Mouse (Mus musculus) layer of hippocampus, adult 11-12 months (tissue): ENCODE results near the gene Hhip.
"Not testable (repeated sequence)": the region's sequence is repeated elsewhere in the genome, so short reads cannot be mapped to it uniquely, and the experiment has no call there.

Experiments used
- DNase-seq: peaks from one replicate; pipeline ENCODE4 v3.0.0; 2022; ENCODE audit warnings: low spot score

Gene Hhip

DNA sequence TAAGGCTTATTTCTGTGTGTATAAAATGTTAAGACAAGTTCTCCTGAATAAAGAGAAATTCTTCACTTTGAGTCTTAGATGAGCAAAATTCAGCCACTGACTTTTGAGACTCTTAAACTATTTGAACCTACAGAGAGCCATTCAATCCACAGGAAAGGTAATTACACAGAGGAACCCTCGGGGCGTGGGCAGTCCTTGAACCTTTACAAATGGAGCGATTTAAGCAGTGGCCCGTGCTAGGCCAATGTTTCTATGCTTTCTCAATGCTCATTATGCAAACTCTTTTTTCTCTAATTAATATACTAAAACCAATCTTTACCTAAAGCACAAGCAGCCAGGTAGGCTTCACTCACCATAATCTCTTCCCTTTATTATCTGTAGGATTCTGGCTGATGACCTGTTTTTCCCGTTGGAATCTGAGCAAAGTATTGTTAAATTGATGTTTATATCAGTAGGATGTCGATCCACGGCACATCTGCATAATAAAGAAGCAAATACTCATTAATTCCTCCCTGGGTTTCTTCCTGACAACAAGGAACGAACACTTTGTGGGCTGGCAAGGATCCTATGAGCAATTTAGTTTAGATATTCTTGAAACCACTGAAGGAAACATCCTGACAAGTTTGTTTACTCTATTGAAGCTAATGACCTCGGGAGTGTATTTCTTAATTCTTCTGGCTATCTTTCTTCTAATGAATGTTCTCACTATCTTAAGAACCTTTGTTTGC lies 65.5 kb downstream of the Hhip start:
- no peak for DNase-seq

GRCm38 (mm10) chr8:79991420-79991819 lies 66.4 kb downstream of the Hhip start:
- DNase-seq: not testable (repeated sequence)

DNA sequence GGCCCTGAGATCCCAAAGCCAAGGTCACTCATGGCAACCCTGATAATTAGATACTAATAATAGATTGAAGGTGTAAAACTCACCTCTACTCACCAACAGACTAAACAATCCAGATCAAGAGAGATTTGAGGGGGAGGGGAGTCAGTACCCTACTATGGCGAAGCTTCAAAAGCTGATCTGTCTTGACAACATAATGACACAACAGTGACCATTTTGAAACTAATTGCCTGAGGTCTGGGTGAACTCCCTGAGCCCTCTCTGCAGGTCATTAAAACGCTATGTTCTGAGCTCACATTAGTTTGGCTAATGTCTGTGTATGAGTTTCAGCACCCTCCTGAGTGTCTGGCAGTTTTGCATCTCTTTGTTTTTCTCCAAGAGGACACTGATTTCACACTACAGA lies 72.9 kb downstream of the Hhip start:
- no peak for DNase-seq

GRCm38 (mm10) chr8:79982144-79982543 lies 75.7 kb downstream of the Hhip start:
- no peak for DNase-seq

DNA sequence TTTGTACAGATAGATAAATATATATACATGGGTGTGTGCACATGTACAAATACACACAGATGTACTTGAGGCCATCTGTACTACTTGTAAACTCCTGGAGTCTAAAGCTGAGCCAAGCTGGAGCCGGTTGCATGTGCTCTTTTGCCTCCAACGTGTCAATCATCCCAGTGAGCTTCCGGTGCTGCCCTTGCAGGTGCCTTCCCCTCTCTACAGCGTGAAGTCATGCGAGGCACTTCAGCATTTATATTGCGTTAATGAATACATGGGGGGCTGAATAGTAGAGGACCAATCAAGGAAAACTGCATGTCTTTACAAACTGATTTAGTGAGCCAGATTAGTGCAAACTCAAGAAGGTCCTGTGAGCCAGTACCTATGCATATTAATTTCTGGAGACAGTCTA lies 91.6 kb downstream of the Hhip start:
- DNase-seq: no peak

DNA sequence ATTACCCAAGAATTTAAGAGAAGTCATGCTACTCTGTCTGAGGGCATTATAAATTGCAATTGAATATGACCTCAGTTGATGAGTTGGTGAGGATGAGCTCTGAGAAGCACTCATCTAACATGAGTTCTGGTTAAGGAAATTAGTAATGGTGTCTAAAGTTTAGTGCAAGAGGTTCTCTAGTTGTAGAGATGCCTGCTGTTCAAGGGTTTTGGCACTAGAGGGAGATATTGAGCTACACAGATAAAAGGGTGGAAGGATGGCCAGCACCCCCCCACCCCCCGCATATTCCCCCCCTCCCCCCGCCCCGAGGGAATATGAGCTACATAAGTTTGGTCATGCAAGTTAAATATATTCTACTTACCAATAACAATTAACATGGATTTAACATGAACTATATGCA lies 104.9 kb downstream of the Hhip start:
- DNase-seq: peak; percentile 37

DNA sequence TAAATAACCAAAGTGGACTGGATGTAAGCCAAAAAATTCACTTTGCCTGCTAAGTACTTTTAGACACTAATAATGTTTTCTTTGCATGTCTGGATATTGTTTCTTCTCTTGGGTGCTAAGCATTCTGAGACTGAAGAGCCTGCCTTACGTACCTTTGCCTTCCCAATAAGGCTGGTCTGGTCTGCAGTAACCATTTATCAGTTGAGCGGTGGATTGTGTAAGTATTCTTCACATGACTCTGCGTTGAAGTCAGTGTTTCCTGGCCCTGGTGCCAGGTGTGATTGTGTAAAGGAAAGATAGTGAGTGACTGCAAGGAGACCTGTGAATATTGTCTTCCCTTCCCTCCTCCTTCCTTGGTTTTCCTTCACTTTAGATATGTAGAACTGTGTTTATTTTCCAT lies 107.4 kb downstream of the Hhip start:
- DNase-seq: no peak

- no peak for DNase-seq
These were observed 112.2 kb downstream of the Hhip start for GRCm38 (mm10) chr8:79945501-79946076.

DNA sequence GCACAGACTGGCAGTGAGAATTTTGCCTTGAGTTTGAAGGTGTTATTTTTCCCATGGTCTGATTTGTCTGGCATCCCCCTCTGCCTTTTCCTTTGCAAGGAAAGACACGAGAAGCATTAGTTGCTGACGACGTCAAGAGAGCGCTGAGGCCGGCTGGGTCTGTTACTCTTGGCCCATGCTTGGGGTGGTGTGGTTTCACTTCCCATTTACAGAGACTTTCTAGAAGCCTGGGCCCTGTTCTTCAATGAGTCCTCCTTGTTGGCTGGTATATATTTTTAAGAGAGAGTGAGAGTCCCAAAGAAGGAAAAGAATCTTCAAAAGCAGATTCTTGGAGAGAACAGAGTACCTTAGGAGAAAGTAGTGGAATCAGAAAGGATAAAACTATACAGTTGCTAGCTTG lies 116.7 kb downstream of the Hhip start:
- DNase-seq: no peak

- DNase-seq: no peak
These were observed 120.9 kb downstream of the Hhip start for GRCm38 (mm10) chr8:79936856-79937445.

GRCm38 (mm10) chr8:79935793-79936192 lies 122.0 kb downstream of the Hhip start:
- DNase-seq: no peak

DNA sequence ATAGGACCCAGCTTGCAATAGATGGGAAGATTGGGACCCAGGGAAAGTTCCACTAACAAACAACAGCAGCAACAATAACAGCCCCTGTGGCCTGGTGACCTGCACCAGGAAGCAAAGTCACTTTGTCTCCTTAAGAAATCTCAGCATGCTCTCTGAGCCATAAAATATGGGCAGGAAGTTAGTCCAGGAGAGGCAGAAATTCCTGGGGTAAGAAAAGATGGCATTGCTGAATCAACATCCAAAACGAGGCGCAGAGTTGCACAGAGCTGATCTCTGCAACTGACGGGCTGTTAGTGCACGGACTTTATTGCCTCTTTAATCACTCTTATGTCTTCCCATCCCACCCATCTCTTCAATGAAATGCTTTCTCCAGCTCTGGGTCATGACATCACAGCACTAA lies 128.6 kb downstream of the Hhip start:
- DNase-seq: no peak

- no peak for DNase-seq
These were observed 140.6 kb downstream of the Hhip start for GRCm38 (mm10) chr8:79917211-79917610.
